Mouse (Mus musculus) liver, embryonic 11.5 days (tissue): Measurements from ENCODE around the gene Foxd2. TPM values are rescaled to one million over a fixed set of nuclear protein-coding genes. Genes with fewer than 3 reads are reported as not detected.

Source experiments
- ATAC-seq: fragments of 200-750 bp; cut with Nextera tagmentation; replicated peaks from 2 replicates; pipeline ENCODE4 v1.8.0; 2017; ENCODE audit warnings: moderate number of reproducible peaks, mild to moderate bottlenecking, moderate TSS enrichment, moderate library complexity; ENCODE audit not compliant: low FRiP score
- DNase-seq: peaks from one replicate; pipeline ENCODE4 v3.0.0-alpha.2; 2017; ENCODE audit warnings: low spot score
- H3K27ac ChIP-seq: fragments of 300-500 bp; sonication (generic); 2 replicates; pipeline ENCODE4 v1.5.1; 2014; ENCODE audit warnings: mild to moderate bottlenecking, low read depth, low read length, control low read depth
- H3K27me3 ChIP-seq: fragments of 300-500 bp; sonication (generic); replicated peaks from 2 replicates; pipeline ENCODE4 v1.6.1; 2014; ENCODE audit warnings: low read length, mixed read lengths; ENCODE audit not compliant: control insufficient read depth, insufficient read depth
- H3K36me3 ChIP-seq: fragments of 300-500 bp; sonication (generic); 2 replicates; pipeline ENCODE4 v1.6.1; 2014; ENCODE audit warnings: mild to moderate bottlenecking, low read length, moderate library complexity, mixed read lengths; ENCODE audit not compliant: control insufficient read depth, insufficient read depth
- H3K4me1 ChIP-seq: fragments of 300-500 bp; sonication (generic); replicated peaks from 2 replicates; pipeline ENCODE4 v1.6.1; 2014; ENCODE audit warnings: low read length, mixed read lengths; ENCODE audit not compliant: control insufficient read depth, insufficient read depth
- H3K4me2 ChIP-seq: fragments of 300-500 bp; sonication (generic); 2 replicates; pipeline ENCODE4 v1.6.1; 2014; ENCODE audit warnings: mild to moderate bottlenecking, control low read depth, moderate library complexity
- H3K4me3 ChIP-seq: fragments of 300-500 bp; sonication (generic); 2 replicates; pipeline ENCODE4 v1.5.1; 2014; ENCODE audit warnings: low read depth, low read length, control low read depth
- H3K9ac ChIP-seq: fragments of 300-500 bp; sonication (generic); 2 replicates; pipeline ENCODE4 v1.6.1; 2014; ENCODE audit warnings: low read depth, low read length, control low read depth
- H3K9me3 ChIP-seq: fragments of 300-500 bp; sonication (generic); 2 replicates; pipeline ENCODE4 v1.6.1; 2016; ENCODE audit warnings: low read length, inconsistent platforms, mixed read lengths; ENCODE audit not compliant: control insufficient read depth
- WGBS: fragments of 180-500 bp; shearing (Covaris S2); extraction: QIAGEN DNeasy Blood & Tissue Kit; methylation state at CpG from one replicate; pipeline ENCODE4 v1.1.7; 2014; 5-methylcytosine and 5-hydroxymethylcytosine counted together
- polyA plus RNA-seq: library from polyadenylated mRNA; unstranded; fragments of >200 nt; fragmentation: Nextera tagmentation; extraction: Ambion mirVana; gene quantifications from 2 replicates; pipeline ENCODE4 v1.2.1, GENCODE M21; 2014

Foxd2 gene
- 0.05 TPM in 1 of 2 replicates, not detected in the other for polyA plus RNA-seq

DNA sequence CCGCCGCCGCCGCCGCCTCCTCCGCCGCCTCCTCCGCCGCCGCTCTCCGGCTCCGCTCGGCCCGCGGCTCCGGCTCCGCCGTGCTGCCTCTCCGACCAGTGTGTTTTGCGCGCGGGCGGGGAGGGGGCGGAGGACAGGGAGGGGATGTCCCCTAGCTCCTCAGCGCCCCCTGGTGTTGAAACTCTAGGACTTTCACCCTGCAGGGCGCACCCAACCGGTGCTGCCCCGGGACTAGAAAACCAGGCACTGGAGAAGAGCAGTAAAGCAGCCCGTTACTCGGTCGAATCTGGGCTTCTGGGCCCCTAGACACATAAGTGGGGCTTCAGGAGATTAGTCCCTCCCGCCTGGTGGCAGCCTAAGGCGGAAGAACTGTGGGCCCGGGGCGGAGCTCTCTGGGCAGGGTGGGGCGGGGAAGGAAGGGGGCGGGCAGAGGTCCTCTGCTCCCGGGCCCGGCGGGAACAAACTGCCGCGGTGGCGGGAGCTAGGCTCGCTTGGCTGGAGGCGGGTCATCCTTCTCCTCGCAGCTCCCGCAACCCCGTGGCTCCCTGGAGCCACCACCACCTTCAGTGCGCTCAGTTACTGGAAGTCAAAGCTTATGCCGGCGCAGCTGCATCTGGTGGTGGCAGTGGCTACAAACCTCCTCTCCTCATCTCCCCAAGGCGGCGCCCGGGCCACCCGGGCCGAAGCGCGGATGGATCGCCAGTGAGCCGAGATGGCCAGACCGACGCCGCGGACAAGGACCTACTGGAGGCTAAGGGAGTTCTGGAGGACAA is at the start of gene Foxd2:
Gene Foxd2, minus strand, starts transcription at position 45 of the 773 bp plus-strand sequence.
- Histone ChIP-seq H3K9me3 (no peaks in the 10 kb centered on the region), H3K27me3 (peaks cover 99% of the 10 kb centered on the region), H3K4me3 (peak within 1 kb of the TSS; percentile 60), H3K9ac (peak within 1 kb of the TSS; percentile 32), H3K27ac (no peak within 1 kb of the TSS), H3K36me3 (no peaks in the 10 kb centered on the region), H3K4me2 (peak within 1 kb of the TSS; percentile 90), H3K4me1 (peaks cover 7% of the 10 kb centered on the region; the same call in 1 of the 2 replicates)
- ATAC-seq (peak; percentile 88), DNase-seq (peak; percentile 92)
- under 1% methylated on average over 59 of the region's 64 CpGs for WGBS

GRCm38 (mm10) chr4:114958231-114958630 is 49.6 kb upstream of the Foxd2 start:
- Histone ChIP-seq H3K27me3 (no peaks in the 10 kb centered on the region), H3K4me1 (no peaks in the 10 kb centered on the region), H3K4me2 (no peak overlapping the region), H3K9ac (no peak overlapping the region), H3K9me3 (no peaks in the 10 kb centered on the region), H3K36me3 (peaks cover 4% of the 10 kb centered on the region; the same call in 1 of the 2 replicates), H3K27ac (no peak overlapping the region), H3K4me3 (no peak overlapping the region)
- no peak for ATAC-seq
- DNase-seq, result no peak
- 86% methylated on average over 2 of the region's 2 CpGs for WGBS

DNA sequence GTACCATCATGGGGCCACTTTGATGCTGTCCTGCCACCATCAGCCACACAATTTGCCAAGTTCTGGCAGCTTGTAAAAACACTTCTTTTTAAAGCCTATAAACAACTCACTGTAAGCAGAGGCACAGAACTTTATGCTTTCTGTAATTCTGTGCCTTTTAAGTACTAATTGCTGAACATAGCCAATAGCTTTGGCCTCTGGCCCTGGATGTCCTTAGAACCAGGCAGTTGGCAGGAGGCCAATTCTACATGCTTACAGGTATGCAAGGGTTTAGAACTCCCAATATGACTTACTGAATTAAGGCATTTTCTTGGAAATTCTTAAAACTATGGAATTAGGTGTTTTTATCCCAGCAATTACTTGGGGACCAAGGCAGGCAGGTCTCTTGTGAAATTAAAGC is 48.7 kb upstream of the Foxd2 start:
- Histone ChIP-seq H3K9me3 (no peaks in the 10 kb centered on the region), H3K9ac (no peak overlapping the region), H3K36me3 (peaks cover 3% of the 10 kb centered on the region; the same call in 1 of the 2 replicates), H3K4me3 (no peak overlapping the region), H3K4me2 (no peak overlapping the region), H3K27ac (no peak overlapping the region), H3K4me1 (no peaks in the 10 kb centered on the region), H3K27me3 (no peaks in the 10 kb centered on the region)
- no peak for DNase-seq
- ATAC-seq, result no peak

DNA sequence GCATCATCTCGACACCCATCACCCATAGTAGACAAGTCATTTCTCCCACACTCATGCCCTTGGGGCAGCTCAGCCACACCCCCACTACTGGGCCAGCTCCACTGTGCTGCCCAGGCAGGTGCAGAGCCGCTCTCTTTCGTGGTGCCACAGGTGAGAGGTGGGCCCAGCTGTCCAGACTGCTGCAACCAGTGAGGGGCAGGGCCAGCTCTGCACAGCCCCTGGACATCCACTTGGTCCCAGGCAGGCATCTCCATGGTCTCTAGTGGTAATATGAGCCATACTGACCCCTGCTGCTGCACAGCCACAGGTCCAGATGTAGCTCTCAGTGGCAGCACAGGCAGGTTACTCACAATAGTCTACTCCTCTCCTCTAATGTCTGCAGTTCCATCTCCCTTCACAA is 44.5 kb upstream of the Foxd2 start:
- DNase-seq, result no peak
- Histone ChIP-seq H3K9ac (no peak overlapping the region), H3K36me3 (no peaks in the 10 kb centered on the region), H3K27ac (no peak overlapping the region), H3K4me3 (no peak overlapping the region), H3K9me3 (no peaks in the 10 kb centered on the region), H3K27me3 (0 out of 2 replicates have a peak, but pooled peaks cover 2% of the 10 kb centered on the region), H3K4me1 (no peaks in the 10 kb centered on the region), H3K4me2 (no peak overlapping the region)
- WGBS, result 73% methylated on average over 3 of the region's 3 CpGs
- ATAC-seq, result no peak

GRCm38 (mm10) chr4:114947852-114948481 is 39.3 kb upstream of the Foxd2 start:
- DNase-seq (no peak), ATAC-seq (no peak)
- whole genome bisulfite sequencing, result 63% methylated on average over 7 of the region's 7 CpGs

GRCm38 (mm10) chr4:114947395-114947794 is 38.7 kb upstream of the Foxd2 start:
- Histone ChIP-seq H3K4me2 (no peak overlapping the region), H3K4me3 (no peak overlapping the region), H3K27me3 (peaks cover 2% of the 10 kb centered on the region; the same call in 1 of the 2 replicates), H3K9ac (no peak overlapping the region), H3K27ac (no peak overlapping the region), H3K9me3 (no peaks in the 10 kb centered on the region), H3K4me1 (no peaks in the 10 kb centered on the region), H3K36me3 (no peaks in the 10 kb centered on the region)
- peak; percentile 68 for ATAC-seq
- peak; percentile 68 for DNase-seq
- WGBS, result 26% methylated on average over 6 of the region's 6 CpGs

More at GRCm38 (mm10) chr4:114947852-114948481, 39.3 kb upstream of the Foxd2 start:
- no peaks in the 10 kb centered on the region for H3K9me3 ChIP-seq
- H3K4me2 ChIP-seq, result no peak overlapping the region
- H3K9ac ChIP-seq, result no peak overlapping the region
- peaks cover 2% of the 10 kb centered on the region; the same call in 1 of the 2 replicates for H3K27me3 ChIP-seq
- H3K36me3 ChIP-seq, result no peaks in the 10 kb centered on the region
- no peak overlapping the region for H3K4me3 ChIP-seq
- no peaks in the 10 kb centered on the region for H3K4me1 ChIP-seq
- no peak overlapping the region for H3K27ac ChIP-seq

GRCm38 (mm10) chr4:114946416-114946815 is 37.7 kb upstream of the Foxd2 start:
- Histone ChIP-seq H3K27me3 (peaks cover 2% of the 10 kb centered on the region; the same call in 1 of the 2 replicates), H3K36me3 (no peaks in the 10 kb centered on the region), H3K4me3 (no peak overlapping the region), H3K27ac (no peak overlapping the region), H3K4me2 (no peak overlapping the region), H3K9ac (no peak overlapping the region), H3K9me3 (no peaks in the 10 kb centered on the region), H3K4me1 (no peaks in the 10 kb centered on the region)
- DNase-seq (no peak), ATAC-seq (no peak)
- 73% methylated on average over 4 of the region's 4 CpGs for WGBS

- ATAC-seq, result no peak
- no peaks in the 10 kb centered on the region for H3K36me3 ChIP-seq
- no peak overlapping the region for H3K9ac ChIP-seq
- no peak for DNase-seq
- no peak overlapping the region for H3K27ac ChIP-seq
- no peak overlapping the region for H3K4me3 ChIP-seq
- H3K4me2 ChIP-seq, result no peak overlapping the region
- H3K9me3 ChIP-seq, result no peaks in the 10 kb centered on the region
- peaks cover 2% of the 10 kb centered on the region; the same call in 1 of the 2 replicates for H3K27me3 ChIP-seq
- WGBS, result 53% methylated on average over 5 of the region's 5 CpGs
- no peaks in the 10 kb centered on the region for H3K4me1 ChIP-seq
Measured at GRCm38 (mm10) chr4:114945021-114945420, 36.3 kb upstream of the Foxd2 start.
